Mouse (Mus musculus) stomach, embryonic 14.5 days (tissue): Measurements from ENCODE around the gene Rpp25l. TPM values are rescaled to one million over a fixed set of nuclear protein-coding genes. Genes with fewer than 3 reads are reported as not detected.
"Not testable (repeated sequence)": the region's sequence is repeated elsewhere in the genome, so short reads cannot be mapped to it uniquely, and the experiment has no call there.

Experiments used
- ATAC-seq: fragments of 200-750 bp; cut with Nextera tagmentation; 2 replicates; pipeline ENCODE4 v1.8.0; 2017; ENCODE audit warnings: low read depth, moderate TSS enrichment; ENCODE audit not compliant: insufficient number of reproducible peaks, insufficient read depth, low FRiP score
- H3K27ac ChIP-seq: fragments of 300-500 bp; sonication (generic); 2 replicates; pipeline ENCODE4 v1.5.1; 2014; ENCODE audit warnings: mild to moderate bottlenecking, low read length, moderate library complexity, mixed read lengths
- H3K27me3 ChIP-seq: fragments of 300-500 bp; sonication (generic); 2 replicates; pipeline ENCODE4 v1.6.1; 2014; ENCODE audit warnings: low read length, control low read depth, mixed read lengths; ENCODE audit not compliant: control insufficient read depth, insufficient read depth
- H3K36me3 ChIP-seq: fragments of 300-500 bp; sonication (generic); 2 replicates; pipeline ENCODE4 v1.6.1; 2014; ENCODE audit warnings: mild to moderate bottlenecking, control low read depth, low read length, moderate library complexity, mixed read lengths; ENCODE audit not compliant: control insufficient read depth, insufficient read depth
- H3K4me1 ChIP-seq: fragments of 300-500 bp; sonication (generic); 2 replicates; pipeline ENCODE4 v1.6.1; 2014; ENCODE audit warnings: low read length, control low read depth, mixed read lengths; ENCODE audit not compliant: control insufficient read depth, insufficient read depth
- H3K4me2 ChIP-seq: fragments of 300-500 bp; sonication (generic); replicated peaks from 2 replicates; pipeline ENCODE4 v1.6.1; 2014; ENCODE audit warnings: low read depth, low read length, control low read depth
- H3K4me3 ChIP-seq: fragments of 300-500 bp; sonication (generic); 2 replicates; pipeline ENCODE4 v1.5.1; 2014; ENCODE audit warnings: low read depth, low read length, control low read depth
- H3K9ac ChIP-seq: fragments of 300-500 bp; sonication (generic); replicated peaks from 2 replicates; pipeline ENCODE4 v1.6.1; 2014; ENCODE audit warnings: low read depth, mild to moderate bottlenecking, control low read depth, low read length, moderate library complexity, mixed read lengths
- H3K9me3 ChIP-seq: fragments of 300-500 bp; sonication (generic); 2 replicates; pipeline ENCODE4 v1.6.1; 2016; ENCODE audit warnings: low read depth, low read length, control low read depth; ENCODE audit not compliant: control insufficient read depth
- WGBS: fragments of 180-500 bp; shearing (Covaris S2); extraction: QIAGEN DNeasy Blood & Tissue Kit; methylation state at CpG from one replicate; pipeline ENCODE4 v1.1.7; 2014; 5-methylcytosine and 5-hydroxymethylcytosine counted together
- polyA plus RNA-seq: library from polyadenylated mRNA; unstranded; fragments of >200 nt; fragmentation: Nextera tagmentation; extraction: Ambion mirVana; gene quantifications from 2 replicates; pipeline ENCODE4 v1.2.1, GENCODE M21; 2014

The Rpp25l gene
- polyA plus RNA-seq, 1 experiment from 2014 or later = 71.5 TPM

- not testable (repeated sequence) for ATAC-seq, H3K9me3 ChIP-seq, H3K27ac ChIP-seq, H3K9ac ChIP-seq, H3K27me3 ChIP-seq, H3K36me3 ChIP-seq, H3K4me2 ChIP-seq, H3K4me1 ChIP-seq, H3K4me3 ChIP-seq
- WGBS = 16% methylated on average over 32 of the region's 40 CpGs
These were observed 16.1 kb downstream of the Rpp25l start, which contains the start of gene Cntfr for GRCm38 (mm10) chr4:41696930-41697841. Cntfr (minus strand) TSS chr4:41697089.

DNA sequence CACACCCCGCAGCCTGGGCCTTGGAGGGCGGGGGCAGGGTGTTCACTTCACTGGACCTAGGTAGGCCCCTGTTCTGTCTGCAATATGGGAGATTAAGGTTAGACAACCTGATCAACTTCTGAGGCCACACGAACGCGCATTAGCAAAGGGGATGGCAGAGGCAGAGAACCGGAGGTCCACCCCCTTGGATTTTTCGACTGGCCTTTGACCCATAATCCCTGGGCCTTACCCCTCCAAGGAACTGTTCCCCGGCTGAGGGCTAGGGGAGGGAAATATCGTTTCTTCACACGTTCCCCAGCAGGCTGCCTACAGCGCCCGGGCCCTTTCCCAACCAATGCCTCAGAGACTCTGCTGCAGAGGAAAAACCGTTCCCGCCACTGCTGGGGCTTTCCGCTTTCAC is 16.9 kb downstream of the Rpp25l start:
- not testable (repeated sequence) for H3K4me1 ChIP-seq

DNA sequence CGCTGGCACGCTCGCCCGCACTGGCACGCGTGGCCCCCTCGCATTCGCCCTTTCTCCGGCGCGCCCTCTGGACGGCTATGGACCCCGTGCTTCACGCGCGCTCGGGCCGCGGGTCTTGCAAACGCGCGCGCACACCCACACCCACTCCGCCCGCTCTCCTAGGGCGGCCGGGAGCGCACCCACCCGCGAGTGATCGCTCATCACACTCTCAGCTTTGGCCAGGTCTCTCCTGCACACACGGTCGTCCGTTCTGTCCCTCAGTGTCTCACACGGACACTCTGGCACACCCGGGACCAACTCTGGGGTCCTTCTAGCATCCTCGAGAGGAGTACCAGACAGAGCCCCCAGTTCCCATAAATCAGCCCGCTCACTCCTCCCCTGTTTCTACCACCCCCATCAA is 17.5 kb downstream of the Rpp25l start:
- H3K9me3 ChIP-seq, H3K4me3 ChIP-seq, ATAC-seq, H3K36me3 ChIP-seq, H3K27me3 ChIP-seq, H3K9ac ChIP-seq, H3K4me1 ChIP-seq, H3K27ac ChIP-seq, H3K4me2 ChIP-seq: not testable (repeated sequence)
- 4% methylated on average over 17 of the region's 38 CpGs for WGBS

More for the DNA sequence above, 16.9 kb downstream of the Rpp25l start:
- not testable (repeated sequence) for ATAC-seq, H3K9me3 ChIP-seq, H3K27me3 ChIP-seq, H3K4me3 ChIP-seq, H3K9ac ChIP-seq, H3K36me3 ChIP-seq, H3K4me2 ChIP-seq, H3K27ac ChIP-seq
- WGBS = 20% methylated on average over 13 of the region's 15 CpGs

DNA sequence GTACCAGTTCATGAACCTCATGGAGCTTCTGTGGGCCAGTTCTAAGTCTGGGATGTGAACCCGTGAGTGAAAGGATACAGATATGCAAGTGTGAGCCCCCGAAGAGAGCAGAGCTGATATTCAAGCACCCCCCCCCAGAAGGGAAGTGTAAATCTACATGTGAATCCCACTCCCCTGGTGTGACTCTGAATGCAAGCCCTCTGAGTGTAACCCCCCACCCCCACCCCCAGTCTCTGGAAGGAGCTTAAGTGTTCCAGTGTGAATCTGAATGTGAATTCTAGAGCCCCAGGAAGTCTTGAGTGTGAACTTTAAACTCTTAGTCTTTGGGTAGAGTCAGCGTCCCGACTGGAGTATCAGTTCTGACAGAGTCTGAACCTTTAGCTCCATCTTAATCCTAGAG is 19.8 kb downstream of the Rpp25l start:
- H3K4me3 ChIP-seq, H3K27ac ChIP-seq, H3K36me3 ChIP-seq, H3K4me1 ChIP-seq, ATAC-seq, H3K4me2 ChIP-seq, H3K27me3 ChIP-seq, H3K9ac ChIP-seq, H3K9me3 ChIP-seq: not testable (repeated sequence)
- 20% methylated on average over 4 of the region's 4 CpGs for WGBS

DNA sequence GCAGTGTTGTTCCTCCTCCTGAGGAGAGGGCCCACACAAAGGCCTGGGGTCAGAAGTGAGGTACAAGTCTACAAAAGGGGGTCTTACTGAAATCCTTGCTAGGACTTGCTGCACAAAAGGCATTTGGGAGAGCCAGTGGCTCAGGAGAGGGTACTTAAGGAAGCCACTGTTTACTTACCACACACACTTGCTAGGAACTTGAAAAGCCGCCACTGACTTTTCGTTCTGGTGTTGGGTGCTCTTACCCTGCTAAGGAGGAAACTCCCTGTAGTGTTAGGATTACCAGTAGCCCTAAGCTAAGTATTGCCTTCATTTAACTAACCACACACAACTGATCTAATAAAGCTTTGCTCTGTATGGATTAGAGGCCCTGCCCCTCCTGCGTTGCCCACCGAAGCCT is 23.3 kb downstream of the Rpp25l start:
- H3K4me1 ChIP-seq, ATAC-seq: not testable (repeated sequence)
- no CpG with 5 or more reads among the region's 4 CpGs for WGBS

GRCm38 (mm10) chr4:41688562-41688961 is 24.8 kb downstream of the Rpp25l start:
- H3K9ac ChIP-seq, H3K36me3 ChIP-seq, H3K4me2 ChIP-seq, H3K4me1 ChIP-seq, H3K27ac ChIP-seq, H3K9me3 ChIP-seq, H3K27me3 ChIP-seq, H3K4me3 ChIP-seq, ATAC-seq: not testable (repeated sequence)
- 78% methylated on average over 1 of the region's 1 CpGs for WGBS

More for the DNA sequence above, 23.3 kb downstream of the Rpp25l start:
- not testable (repeated sequence) for H3K4me2 ChIP-seq, H3K27me3 ChIP-seq, H3K27ac ChIP-seq, H3K4me3 ChIP-seq, H3K9ac ChIP-seq, H3K36me3 ChIP-seq, H3K9me3 ChIP-seq

DNA sequence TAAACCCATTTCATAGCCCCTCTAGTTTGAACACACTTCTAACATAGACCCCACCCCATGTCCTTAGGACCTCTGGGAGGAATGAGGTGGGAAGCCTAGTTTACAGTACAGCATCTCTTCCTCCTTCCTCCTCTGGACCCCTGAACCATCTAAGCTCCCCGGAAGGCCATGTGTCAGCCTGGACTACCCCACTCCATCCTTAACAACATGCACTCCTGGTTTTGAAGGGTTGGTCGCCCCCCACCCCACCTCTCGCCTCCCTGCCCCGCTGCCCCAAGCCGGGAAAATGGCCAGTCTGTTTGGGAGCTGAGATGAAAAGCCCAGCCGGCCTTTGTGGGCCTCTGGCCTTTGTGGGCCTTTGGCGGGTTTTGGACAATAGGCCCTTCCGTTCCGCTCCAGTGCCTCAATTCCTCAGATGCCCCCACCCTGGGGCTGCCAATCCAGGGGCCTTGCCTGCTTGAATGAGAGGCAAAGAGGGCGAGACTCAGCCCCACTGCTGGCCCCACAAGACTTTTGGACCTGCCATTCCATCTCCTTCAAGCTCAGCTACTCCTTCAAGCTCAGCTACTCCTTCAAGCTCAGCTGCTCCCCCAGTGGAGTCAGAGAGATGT is 27.3 kb downstream of the Rpp25l start:
- not testable (repeated sequence) for H3K9me3 ChIP-seq, H3K27me3 ChIP-seq, H3K9ac ChIP-seq, H3K27ac ChIP-seq, H3K4me3 ChIP-seq, ATAC-seq, H3K36me3 ChIP-seq, H3K4me2 ChIP-seq
- peaks cover 13% of the 10 kb centered on the region for H3K4me1 ChIP-seq
- 60% methylated on average over 8 of the region's 10 CpGs for WGBS

DNA sequence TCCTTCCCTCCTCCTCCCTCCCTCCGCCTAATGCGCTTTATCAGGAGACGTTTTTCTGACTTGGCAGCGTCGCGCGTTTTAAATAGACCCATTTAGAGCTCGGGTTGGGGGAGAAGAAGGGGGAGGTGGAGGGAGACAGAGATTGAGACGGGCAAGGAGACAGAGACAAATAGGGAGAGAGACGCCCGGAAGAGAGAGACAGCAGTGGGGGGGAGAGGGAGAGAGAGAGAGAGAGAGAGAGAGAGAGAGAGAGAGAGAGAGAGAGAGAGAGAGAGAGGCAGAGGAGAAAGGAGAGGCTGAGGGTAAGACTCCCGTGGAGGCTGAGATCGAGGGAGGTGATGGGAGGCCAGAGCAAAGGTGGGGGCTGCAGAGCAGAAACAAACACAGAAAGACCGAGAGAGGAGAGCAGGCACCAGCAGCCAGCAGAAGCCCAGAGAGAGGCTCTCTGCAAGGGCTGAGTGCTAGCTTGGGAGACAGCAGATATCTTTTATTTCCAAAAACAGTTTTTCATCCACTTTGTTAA is 28.3 kb downstream of the Rpp25l start:
- not testable (repeated sequence) for H3K36me3 ChIP-seq, H3K9me3 ChIP-seq, H3K27me3 ChIP-seq, H3K27ac ChIP-seq, H3K4me3 ChIP-seq, ATAC-seq, H3K4me2 ChIP-seq, H3K9ac ChIP-seq
- peaks cover 16% of the 10 kb centered on the region for H3K4me1 ChIP-seq
- WGBS = under 1% methylated on average over 14 of the region's 14 CpGs
